Mouse (Mus musculus) limb, embryonic 13.5 days (tissue): ENCODE measurements around the gene Npff. TPM values are rescaled to one million over a fixed set of nuclear protein-coding genes. Genes with fewer than 3 reads are reported as not detected.

ENCODE experiments used
- ATAC-seq: fragments of 200-750 bp; cut with Nextera tagmentation; 2 replicates; pipeline ENCODE4 v1.8.0; 2017; ENCODE audit warnings: low read depth, moderate number of reproducible peaks, moderate TSS enrichment; ENCODE audit not compliant: low FRiP score
- H3K27ac ChIP-seq: fragments of 300-500 bp; sonication (generic); 2 replicates; pipeline ENCODE4 v1.5.1; 2015; ENCODE audit warnings: inconsistent platforms, mild to moderate bottlenecking, moderate library complexity
- H3K27me3 ChIP-seq: fragments of 300-500 bp; sonication (generic); 2 replicates; pipeline ENCODE4 v1.6.1; 2015; ENCODE audit warnings: mild to moderate bottlenecking, inconsistent platforms
- H3K36me3 ChIP-seq: fragments of 300-500 bp; sonication (generic); 2 replicates; pipeline ENCODE4 v1.6.1; 2015; ENCODE audit warnings: inconsistent platforms, mild to moderate bottlenecking, moderate library complexity
- H3K4me1 ChIP-seq: fragments of 300-500 bp; sonication (generic); 2 replicates; pipeline ENCODE4 v1.6.1; 2015; ENCODE audit warnings: inconsistent platforms
- H3K4me2 ChIP-seq: fragments of 300-500 bp; sonication (generic); replicated peaks from 2 replicates; pipeline ENCODE4 v1.6.1; 2015; ENCODE audit warnings: inconsistent platforms, mild to moderate bottlenecking, moderate library complexity
- H3K4me3 ChIP-seq: fragments of 300-500 bp; sonication (generic); 2 replicates; pipeline ENCODE4 v1.5.1; 2015; ENCODE audit warnings: moderate library complexity, mild to moderate bottlenecking, inconsistent platforms
- H3K9ac ChIP-seq: fragments of 300-500 bp; sonication (generic); 2 replicates; pipeline ENCODE4 v1.6.1; 2015; ENCODE audit warnings: mild to moderate bottlenecking, inconsistent platforms
- H3K9me3 ChIP-seq: fragments of 300-500 bp; sonication (generic); 2 replicates; pipeline ENCODE4 v1.6.1; 2016; ENCODE audit warnings: inconsistent platforms
- WGBS: fragments of 180-500 bp; shearing (Covaris S2); methylation state at CpG from one replicate; pipeline ENCODE4 v1.1.7; 2015; 5-methylcytosine and 5-hydroxymethylcytosine counted together
- polyA plus RNA-seq: library from polyadenylated mRNA; unstranded; fragments of >200 nt; fragmentation: Nextera tagmentation; extraction: Ambion mirVana; gene quantifications from 2 replicates; pipeline ENCODE4 v1.2.1, GENCODE M21; 2015

The Npff gene
- polyA plus RNA-seq, 1 experiment from 2014 or later: 3.4 TPM

GRCm38 (mm10) chr15:102544801-102545200, 20.1 kb upstream of the Npff start:
- H3K9ac ChIP-seq: no peak overlapping the region
- no peak for ATAC-seq
- no peaks in the 10 kb centered on the region for H3K4me1 ChIP-seq
- H3K4me2 ChIP-seq: no peak overlapping the region
- WGBS: 93% methylated on average over 4 of the region's 4 CpGs
- H3K27ac ChIP-seq: no peak overlapping the region
- H3K36me3 ChIP-seq: peaks cover 84% of the 10 kb centered on the region
- H3K4me3 ChIP-seq: no peak overlapping the region
- H3K9me3 ChIP-seq: no peaks in the 10 kb centered on the region
- no peaks in the 10 kb centered on the region for H3K27me3 ChIP-seq

GRCm38 (mm10) chr15:102533926-102534325, 9.2 kb upstream of the Npff start:
- Histone ChIP-seq H3K4me1 (no peaks in the 10 kb centered on the region), H3K27ac (no peak overlapping the region), H3K9me3 (no peaks in the 10 kb centered on the region), H3K4me3 (no peak overlapping the region), H3K27me3 (no peaks in the 10 kb centered on the region), H3K9ac (no peak overlapping the region), H3K36me3 (peaks cover 84% of the 10 kb centered on the region), H3K4me2 (no peak overlapping the region)
- no peak for ATAC-seq
- WGBS: 85% methylated on average over 7 of the region's 7 CpGs

- Histone ChIP-seq H3K36me3 (peaks cover 93% of the 10 kb centered on the region), H3K4me2 (no peak overlapping the region), H3K4me3 (no peak overlapping the region), H3K27me3 (no peaks in the 10 kb centered on the region), H3K9me3 (no peaks in the 10 kb centered on the region), H3K4me1 (no peaks in the 10 kb centered on the region), H3K27ac (no peak overlapping the region), H3K9ac (no peak overlapping the region)
- no peak for ATAC-seq
- 93% methylated on average over 3 of the region's 3 CpGs for WGBS
These were observed 7.6 kb upstream of the Npff start for GRCm38 (mm10) chr15:102532106-102532900.

- H3K9me3 ChIP-seq: no peaks in the 10 kb centered on the region
- no peak overlapping the region for H3K27ac ChIP-seq
- H3K4me3 ChIP-seq: no peak overlapping the region
- H3K27me3 ChIP-seq: no peaks in the 10 kb centered on the region
- 72% methylated on average over 4 of the region's 4 CpGs for WGBS
- ATAC-seq: no peak
- no peaks in the 10 kb centered on the region for H3K4me1 ChIP-seq
- peaks cover 91% of the 10 kb centered on the region for H3K36me3 ChIP-seq
- no peak overlapping the region for H3K9ac ChIP-seq
- H3K4me2 ChIP-seq: no peak overlapping the region
These were observed 6.8 kb upstream of the Npff start for GRCm38 (mm10) chr15:102531586-102531985.

- Histone ChIP-seq H3K27ac (no peak overlapping the region), H3K36me3 (peaks cover 85% of the 10 kb centered on the region), H3K4me2 (no peak overlapping the region), H3K4me3 (no peak overlapping the region), H3K9ac (no peak overlapping the region), H3K4me1 (no peaks in the 10 kb centered on the region), H3K9me3 (no peaks in the 10 kb centered on the region), H3K27me3 (no peaks in the 10 kb centered on the region)
- ATAC-seq: no peak
- WGBS: 83% methylated on average over 4 of the region's 4 CpGs
These were observed 5.8 kb upstream of the Npff start for GRCm38 (mm10) chr15:102530566-102530965.

GRCm38 (mm10) chr15:102528396-102528795, 3.7 kb upstream of the Npff start:
- H3K36me3 ChIP-seq: peaks cover 80% of the 10 kb centered on the region
- no peak overlapping the region for H3K9ac ChIP-seq
- H3K27me3 ChIP-seq: no peaks in the 10 kb centered on the region
- H3K9me3 ChIP-seq: no peaks in the 10 kb centered on the region
- WGBS: 95% methylated on average over 1 of the region's 1 CpGs
- no peaks in the 10 kb centered on the region for H3K4me1 ChIP-seq
- ATAC-seq: no peak
- no peak overlapping the region for H3K4me3 ChIP-seq
- H3K4me2 ChIP-seq: no peak overlapping the region
- H3K27ac ChIP-seq: no peak overlapping the region

GRCm38 (mm10) chr15:102527936-102528335, 3.2 kb upstream of the Npff start:
- H3K4me1 ChIP-seq: no peaks in the 10 kb centered on the region
- 72% methylated on average over 3 of the region's 3 CpGs for WGBS
- no peak overlapping the region for H3K4me2 ChIP-seq
- no peaks in the 10 kb centered on the region for H3K9me3 ChIP-seq
- no peak overlapping the region for H3K9ac ChIP-seq
- H3K4me3 ChIP-seq: no peak overlapping the region
- ATAC-seq: no peak
- H3K27ac ChIP-seq: no peak overlapping the region
- H3K36me3 ChIP-seq: peaks cover 76% of the 10 kb centered on the region
- H3K27me3 ChIP-seq: no peaks in the 10 kb centered on the region

GRCm38 (mm10) chr15:102526111-102527002, 1.6 kb upstream of the Npff start:
- 83% methylated on average over 6 of the region's 6 CpGs for WGBS
- Histone ChIP-seq H3K4me3 (no peak overlapping the region), H3K27me3 (no peaks in the 10 kb centered on the region), H3K9me3 (no peaks in the 10 kb centered on the region), H3K27ac (no peak overlapping the region), H3K4me1 (no peaks in the 10 kb centered on the region), H3K4me2 (no peak overlapping the region), H3K9ac (no peak overlapping the region), H3K36me3 (peaks cover 77% of the 10 kb centered on the region)
- ATAC-seq: no peak

DNA sequence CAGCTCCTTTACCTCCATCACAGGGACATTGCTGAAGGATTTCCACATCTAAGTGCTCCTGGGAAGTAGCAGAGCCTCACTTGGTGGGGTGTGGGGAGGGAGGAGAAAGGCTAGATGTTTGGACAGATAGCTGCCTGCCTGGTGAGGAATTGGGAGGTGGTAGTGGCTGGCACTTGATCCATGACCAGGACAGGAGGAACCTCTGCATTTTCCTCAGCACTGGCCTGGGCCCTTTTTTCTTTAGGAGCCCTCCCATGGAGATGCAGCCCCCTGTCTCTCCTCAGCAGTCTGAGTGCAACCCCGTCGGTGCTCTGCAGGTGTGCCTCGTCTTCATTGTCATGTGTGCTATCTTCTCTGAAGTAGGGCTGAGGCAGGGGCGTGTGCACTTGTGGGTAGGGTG, 3.3 kb downstream of the Npff start:
- peaks cover 44% of the 10 kb centered on the region for H3K36me3 ChIP-seq
- peaks cover 18% of the 10 kb centered on the region for H3K4me1 ChIP-seq
- no peak overlapping the region for H3K9ac ChIP-seq
- WGBS: 81% methylated on average over 4 of the region's 4 CpGs
- H3K9me3 ChIP-seq: no peaks in the 10 kb centered on the region
- ATAC-seq: no peak
- no peak overlapping the region for H3K4me2 ChIP-seq
- no peak overlapping the region for H3K27ac ChIP-seq
- no peaks in the 10 kb centered on the region for H3K27me3 ChIP-seq
- H3K4me3 ChIP-seq: no peak overlapping the region

DNA sequence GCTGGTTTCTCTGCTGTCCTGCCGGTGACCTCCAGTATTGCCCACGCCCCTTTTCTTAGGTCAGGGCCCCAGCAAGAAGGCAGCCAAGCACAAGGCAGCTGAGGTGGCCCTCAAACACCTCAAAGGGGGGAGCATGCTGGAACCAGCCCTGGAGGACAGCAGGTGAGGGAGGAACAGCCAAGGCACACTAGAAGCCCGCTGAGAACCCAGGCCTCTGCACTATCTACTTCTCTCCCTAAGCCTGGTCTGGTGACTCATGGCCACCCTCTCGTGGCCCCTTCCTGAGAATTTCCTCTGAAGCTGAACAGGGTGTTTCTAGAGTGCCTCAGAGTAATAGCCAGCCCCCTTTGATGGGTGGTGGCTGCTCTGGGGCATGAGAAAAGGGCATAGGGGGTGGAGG, 4.3 kb downstream of the Npff start:
- H3K27me3 ChIP-seq: no peaks in the 10 kb centered on the region
- peaks cover 27% of the 10 kb centered on the region for H3K4me1 ChIP-seq
- H3K4me3 ChIP-seq: no peak overlapping the region
- 0 out of 2 replicates have a peak overlapping the region, but pooled peaks have one; percentile 11 for H3K4me2 ChIP-seq
- peaks cover 40% of the 10 kb centered on the region for H3K36me3 ChIP-seq
- H3K9me3 ChIP-seq: no peaks in the 10 kb centered on the region
- H3K9ac ChIP-seq: peak overlapping the region; percentile 48
- WGBS: 87% methylated on average over 4 of the region's 4 CpGs
- no peak overlapping the region for H3K27ac ChIP-seq
- ATAC-seq: no peak

- 60% methylated on average over 17 of the region's 17 CpGs for WGBS
- H3K4me3 ChIP-seq: peak overlapping the region; percentile 67
- H3K36me3 ChIP-seq: peaks cover 37% of the 10 kb centered on the region
- H3K9me3 ChIP-seq: no peaks in the 10 kb centered on the region
- H3K27me3 ChIP-seq: no peaks in the 10 kb centered on the region
- H3K9ac ChIP-seq: peak overlapping the region; percentile 81
- ATAC-seq: no peak
- peak overlapping the region; percentile 88 for H3K4me2 ChIP-seq
- H3K4me1 ChIP-seq: peaks cover 37% of the 10 kb centered on the region
- H3K27ac ChIP-seq: peak overlapping the region; percentile 99
These were observed 5.3 kb downstream of the Npff start for GRCm38 (mm10) chr15:102519211-102520141.
